Mouse (Mus musculus) MEL (cell line): ENCODE results near the gene Jdp2. TPM values are rescaled to one million over a fixed set of nuclear protein-coding genes. Genes with fewer than 3 reads are reported as not detected.

Experiments
- DNase-seq: peaks from one replicate; pipeline ENCODE4 v3.0.0; 2011; ENCODE audit warnings: low read depth, low spot score
- H3K27ac ChIP-seq: 2 replicates; pipeline ENCODE4 v1.5.1; 2012; ENCODE audit warnings: low read depth, mild to moderate bottlenecking, control low read depth, low read length, moderate library complexity; ENCODE audit not compliant: control insufficient read depth
- H3K27me3 ChIP-seq, 2 experiments: fragments of 150-350 bp in 1 of 2; sonication (generic) in 1 of 2; 2 replicates each; pipeline ENCODE4 v1.6.1; 2012; ENCODE audit warnings: low read length in 2 of 2, mild to moderate bottlenecking in 2 of 2, improper control_type of control experiment in 1 of 2, moderate library complexity in 1 of 2; ENCODE audit not compliant: insufficient read depth in 2 of 2, control insufficient read depth in 1 of 2
- H3K36me3 ChIP-seq, 2 experiments: 2 replicates each; pipeline ENCODE4 v1.6.1; 2012 to 2014; ENCODE audit warnings: low read length in 2 of 2, improper control_type of control experiment in 1 of 2, inconsistent platforms in 1 of 2, mild to moderate bottlenecking in 1 of 2; ENCODE audit not compliant: insufficient read depth in 2 of 2, control insufficient read depth in 1 of 2
- H3K4me1 ChIP-seq, 2 experiments: fragments of 150-350 bp in 1 of 2; sonication (generic) in 1 of 2; 2 replicates each; pipeline ENCODE4 v1.6.1; 2012; ENCODE audit warnings: low read length in 2 of 2, improper control_type of control experiment in 1 of 2, mild to moderate bottlenecking in 1 of 2; ENCODE audit not compliant: insufficient read depth in 2 of 2, control insufficient read depth in 1 of 2
- H3K4me3 ChIP-seq, 2 experiments: fragments of 150-350 bp in 1 of 2; sonication (generic) in 1 of 2; 2 replicates each; pipeline ENCODE4 v1.5.1; 2012; ENCODE audit warnings: low read depth in 2 of 2, low read length in 2 of 2, mild to moderate bottlenecking in 2 of 2, moderate library complexity in 2 of 2, control low read depth in 1 of 2, improper control_type of control experiment in 1 of 2; ENCODE audit not compliant: control insufficient read depth in 1 of 2, insufficient read depth in 1 of 2
- H3K79me2 ChIP-seq: 2 replicates; pipeline ENCODE4 v1.6.1; 2012; ENCODE audit warnings: mild to moderate bottlenecking, low read length, moderate library complexity; ENCODE audit not compliant: control insufficient read depth, poor library complexity, insufficient read depth
- H3K9ac ChIP-seq: 2 replicates; pipeline ENCODE4 v1.6.1; 2012; ENCODE audit warnings: low read depth, mild to moderate bottlenecking, control low read depth, low read length, moderate library complexity; ENCODE audit not compliant: control insufficient read depth, poor library complexity, severe bottlenecking
- H3K9me3 ChIP-seq: fragments of 150-350 bp; sonication (generic); replicated peaks from 2 replicates; pipeline ENCODE4 v1.6.1; 2012; ENCODE audit warnings: mild to moderate bottlenecking, low read length, improper control_type of control experiment, moderate library complexity; ENCODE audit not compliant: insufficient read depth
- CHD2 ChIP-seq: IDR thresholded peaks from 2 replicates; pipeline ENCODE4 v1.6.1; 2011; ENCODE audit warnings: low read length, improper control_type of control experiment
- CTCF ChIP-seq, 3 experiments: IDR thresholded peaks in 2 of 3; conservative IDR thresholded peaks in 1 of 3; 2 replicates each; pipeline ENCODE4 v1.5.1; 2011 to 2012; ENCODE audit warnings: low read length in 3 of 3, low read depth in 2 of 3, mild to moderate bottlenecking in 2 of 3, improper control_type of control experiment in 1 of 3, inconsistent platforms in 1 of 3, mixed read lengths in 1 of 3, moderate library complexity in 1 of 3; ENCODE audit not compliant: control insufficient read depth in 1 of 3, insufficient read depth in 1 of 3, poor library complexity in 1 of 3, severe bottlenecking in 1 of 3
- E2F4 ChIP-seq: IDR thresholded peaks from 2 replicates; pipeline ENCODE4 v1.6.1; 2011; ENCODE audit warnings: low read depth, low read length, improper control_type of control experiment, borderline replicate concordance
- EP300 ChIP-seq, 2 experiments: IDR thresholded peaks; 2 replicates each; pipeline ENCODE4 v1.6.1; 2011; ENCODE audit warnings: improper control_type of control experiment in 2 of 2, low read length in 2 of 2, low read depth in 1 of 2, mild to moderate bottlenecking in 1 of 2
- GABPA ChIP-seq: IDR thresholded peaks from 2 replicates; pipeline ENCODE4 v1.6.1; 2012; ENCODE audit warnings: low read depth, mild to moderate bottlenecking, inconsistent platforms, low read length, improper control_type of control experiment, moderate library complexity
- JUND ChIP-seq: IDR thresholded peaks from 2 replicates; pipeline ENCODE4 v1.6.1; 2011; ENCODE audit warnings: low read depth, mild to moderate bottlenecking, improper control_type of control experiment, low read length
- MAX ChIP-seq: IDR thresholded peaks from 2 replicates; pipeline ENCODE4 v1.6.1; 2011; ENCODE audit warnings: low read length, improper control_type of control experiment
- MAZ ChIP-seq: IDR thresholded peaks from 2 replicates; pipeline ENCODE4 v1.6.1; 2012; ENCODE audit warnings: low read depth, mild to moderate bottlenecking, inconsistent platforms, low read length, improper control_type of control experiment
- MEF2A ChIP-seq: IDR thresholded peaks from 2 replicates; pipeline ENCODE4 v1.6.1; 2014; ENCODE audit warnings: low read depth, mild to moderate bottlenecking, inconsistent platforms, low read length, improper control_type of control experiment; ENCODE audit not compliant: poor library complexity, insufficient replicate concordance, severe bottlenecking; ENCODE audit errors: extremely low read depth
- MYB ChIP-seq: IDR thresholded peaks from 2 replicates; pipeline ENCODE4 v1.6.1; 2011; ENCODE audit warnings: mild to moderate bottlenecking, low read depth, low read length, improper control_type of control experiment
- NRF1 ChIP-seq: IDR thresholded peaks from 2 replicates; pipeline ENCODE4 v1.6.1; 2014; ENCODE audit warnings: low read depth, mild to moderate bottlenecking, inconsistent platforms, low read length, improper control_type of control experiment, moderate library complexity; ENCODE audit not compliant: poor library complexity, insufficient read depth, severe bottlenecking
- POLR2A ChIP-seq, 2 experiments: IDR thresholded peaks; 2 replicates each; pipeline ENCODE4 v1.6.1; 2011 to 2012; ENCODE audit warnings: low read length in 2 of 2, mild to moderate bottlenecking in 2 of 2, control low read depth in 1 of 2, improper control_type of control experiment in 1 of 2, low read depth in 1 of 2, moderate library complexity in 1 of 2; ENCODE audit not compliant: control insufficient read depth in 1 of 2, insufficient read depth in 1 of 2, poor library complexity in 1 of 2
- POLR2AphosphoS2 ChIP-seq: IDR thresholded peaks from 2 replicates; pipeline ENCODE4 v1.6.1; 2011; ENCODE audit warnings: low read length, improper control_type of control experiment
- RAD21 ChIP-seq: IDR thresholded peaks from 2 replicates; pipeline ENCODE4 v1.6.1; 2011; ENCODE audit warnings: mild to moderate bottlenecking, low read depth, low read length, improper control_type of control experiment
- RCOR1 ChIP-seq: IDR thresholded peaks from 2 replicates; pipeline ENCODE4 v1.6.1; 2012; ENCODE audit warnings: low read depth, mild to moderate bottlenecking, inconsistent platforms, low read length, improper control_type of control experiment
- SIN3A ChIP-seq: IDR thresholded peaks from 2 replicates; pipeline ENCODE4 v1.6.1; 2012; ENCODE audit warnings: low read length, improper control_type of control experiment, inconsistent platforms
- SMC3 ChIP-seq: IDR thresholded peaks from 2 replicates; pipeline ENCODE4 v1.6.1; 2011; ENCODE audit warnings: low read depth, low read length, improper control_type of control experiment
- TAL1 ChIP-seq: IDR thresholded peaks from 2 replicates; pipeline ENCODE4 v1.6.1; 2012; ENCODE audit warnings: mild to moderate bottlenecking, inconsistent platforms, low read length, moderate library complexity, mixed read lengths
- UBTF ChIP-seq: IDR thresholded peaks from 2 replicates; pipeline ENCODE4 v1.6.1; 2012; ENCODE audit warnings: low read depth, mild to moderate bottlenecking, inconsistent platforms, low read length, improper control_type of control experiment, moderate library complexity, borderline replicate concordance; ENCODE audit not compliant: insufficient read depth
- USF1 ChIP-seq: IDR thresholded peaks from 2 replicates; pipeline ENCODE4 v1.6.1; 2014; ENCODE audit warnings: low read depth, mild to moderate bottlenecking, inconsistent platforms, low read length, improper control_type of control experiment, moderate library complexity
- USF2 ChIP-seq, 2 experiments: IDR thresholded peaks; 2 replicates each; pipeline ENCODE4 v1.6.1; 2011 to 2012; ENCODE audit warnings: improper control_type of control experiment in 2 of 2, low read length in 2 of 2, borderline replicate concordance in 1 of 2, inconsistent platforms in 1 of 2, low read depth in 1 of 2, mild to moderate bottlenecking in 1 of 2; ENCODE audit not compliant: insufficient read depth in 1 of 2
- polyA plus RNA-seq, 2 experiments: library from polyadenylated mRNA; stranded (reverse) in 1 of 2; unstranded in 1 of 2; fragments of >175 nt in 1 of 2; fragments of >200 nt in 1 of 2; gene quantifications; 2 replicates each; pipeline versions ENCODE4 v1.2.1 to v1.2.4; 2012; ENCODE audit warnings: low replicate concordance in 2 of 2, low read depth in 1 of 2; ENCODE audit not compliant: insufficient read length in 2 of 2, insufficient read depth in 1 of 2, missing spikeins in 1 of 2
- total RNA-seq: library from RNA; depleted of rRNA; stranded (reverse); fragments of 300-350 nt; gene quantifications from 2 replicates; pipeline ENCODE4 v1.2.3, GENCODE M21; 2012

The Jdp2 gene
- total and polyA plus RNA-seq, 3 experiments, result 2.3 to 9.1 TPM; not detected in 1

DNA sequence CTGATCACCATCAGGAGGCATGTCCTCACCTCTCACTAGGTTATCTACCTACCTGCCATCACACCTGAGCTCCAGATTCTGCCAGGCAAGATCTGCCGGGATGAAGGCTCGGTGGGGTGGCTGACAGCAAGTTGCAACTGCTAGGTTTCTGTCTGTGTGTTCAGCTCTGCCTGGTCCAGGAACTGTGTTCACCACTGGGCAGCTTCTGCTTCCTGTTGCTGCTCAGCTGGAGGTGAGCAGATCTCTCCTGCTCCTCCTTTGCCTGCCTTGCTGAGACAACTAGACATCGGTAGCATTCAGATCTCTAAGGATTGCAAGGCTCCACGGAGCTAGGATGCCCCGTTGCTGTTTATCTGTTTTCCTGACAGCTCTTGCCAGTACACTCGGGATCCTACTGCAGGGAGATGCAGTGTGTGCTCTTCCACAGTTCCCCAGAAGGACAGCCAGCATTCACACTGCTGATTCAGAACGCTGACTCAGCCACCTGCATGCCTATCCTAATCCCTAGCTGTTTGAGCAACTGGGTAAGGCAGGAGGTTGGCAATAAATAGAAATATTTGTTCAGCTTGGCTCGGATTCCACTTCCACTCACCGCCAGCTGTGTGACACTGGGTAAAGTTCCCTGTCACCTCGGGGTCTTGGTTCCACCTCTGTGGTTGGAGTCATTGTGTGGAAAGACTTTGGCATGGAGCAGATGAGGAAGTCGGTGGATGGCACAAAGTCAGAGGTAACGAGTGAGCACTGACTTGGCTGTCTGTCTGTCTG, 29.3 kb upstream of the Jdp2 start:
- H3K4me1 ChIP-seq, result no peaks in the 10 kb centered on the region; a peak in 1 of 4 replicates

DNA sequence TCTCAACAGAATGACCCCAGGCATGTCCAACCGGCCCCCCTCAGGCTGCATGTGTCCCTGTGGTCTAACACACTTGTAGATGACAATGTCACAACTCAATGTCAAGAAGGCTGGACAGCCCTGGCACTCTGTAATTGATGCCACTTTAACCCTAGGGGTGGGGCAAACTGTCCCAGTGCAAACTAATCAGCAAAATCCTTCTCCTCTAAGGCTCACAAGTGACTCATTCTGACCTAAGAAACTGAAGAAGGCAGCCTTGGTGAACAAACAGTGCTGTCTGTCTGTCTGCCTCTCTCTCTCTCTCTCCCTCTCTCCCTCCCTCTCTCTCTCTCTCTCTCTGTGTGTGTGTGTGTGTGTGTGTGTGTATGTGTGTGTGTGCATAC, 28.7 kb upstream of the Jdp2 start:
- TF ChIP-seq MYB (no peak), POLR2A (IDR thresholded peaks at IDR 0.05; ENCODE audit: control insufficient read depth in 1 of 2, insufficient read depth in 1 of 2, low read depth in 1 of 2, low read length in 2 of 2, poor library complexity in 1 of 2) (no peak), E2F4 (no peak), SIN3A (no peak), JUND (no peak), RAD21 (no peak), MAZ (no peak), POLR2AphosphoS2 (no peak), EP300 (IDR thresholded peaks at IDR 0.05; ENCODE audit: low read depth in 1 of 2, low read length in 2 of 2) (no peak), SMC3 (no peak), GABPA (no peak), CHD2 (no peak), USF1 (no peak), NRF1 (no peak), RCOR1 (no peak), MAX (no peak)
- DNase-seq, result no peak
- Histone ChIP-seq H3K27me3 (peaks cover 2 to 4% of the 10 kb centered on the region in 2 experiments; a peak in 2 of 4 replicates), H3K9ac (no peak overlapping the region), H3K9me3 (no peaks in the 10 kb centered on the region), H3K36me3 (no peaks in the 10 kb centered on the region), H3K79me2 (no peaks in the 10 kb centered on the region), H3K4me1 (no peaks in the 10 kb centered on the region; a peak in 1 of 4 replicates), H3K4me3 (no peak overlapping the region), H3K27ac (no peak overlapping the region)

More for the DNA sequence above, 29.3 kb upstream of the Jdp2 start:
- DNase-seq, result no peak
- Histone ChIP-seq H3K9me3 (no peaks in the 10 kb centered on the region), H3K27me3 (peaks cover 3 to 4% of the 10 kb centered on the region in 2 experiments; a peak in 2 of 4 replicates), H3K79me2 (no peaks in the 10 kb centered on the region), H3K4me3 (no peak overlapping the region), H3K9ac (no peak overlapping the region), H3K27ac (no peak overlapping the region), H3K36me3 (no peaks in the 10 kb centered on the region)
- TF ChIP-seq TAL1 (no peak), USF1 (no peak), GABPA (no peak), SIN3A (no peak), CTCF (IDR thresholded peaks at IDR 0.05 in 2 of 3, conservative IDR thresholded peaks at IDR 0.05 in 1 of 3; ENCODE audit: control insufficient read depth in 1 of 3, insufficient read depth in 1 of 3, low read depth in 2 of 3, low read length in 3 of 3, poor library complexity in 1 of 3, severe bottlenecking in 1 of 3) (no peak), E2F4 (no peak), UBTF (no peak), MEF2A (no peak), CHD2 (no peak), USF2 (IDR thresholded peaks at IDR 0.05; ENCODE audit: borderline replicate concordance in 1 of 2, insufficient read depth in 1 of 2, low read depth in 1 of 2, low read length in 2 of 2) (no peak), EP300 (IDR thresholded peaks at IDR 0.05; ENCODE audit: low read depth in 1 of 2, low read length in 2 of 2) (no peak)
